Mouse (Mus musculus) 3134 (cell line): Measurements from ENCODE around the gene Slc25a47.
"Not testable (repeated sequence)": the region's sequence is repeated elsewhere in the genome, so short reads cannot be mapped to it uniquely, and the experiment has no call there.

Experiments used
- DNase-seq: peaks from one replicate; pipeline ENCODE4 v3.0.0-alpha.2; 2011; ENCODE audit warnings: low spot score; ENCODE audit not compliant: insufficient read length; ENCODE audit errors: extremely low read depth

The Slc25a47 gene

DNA sequence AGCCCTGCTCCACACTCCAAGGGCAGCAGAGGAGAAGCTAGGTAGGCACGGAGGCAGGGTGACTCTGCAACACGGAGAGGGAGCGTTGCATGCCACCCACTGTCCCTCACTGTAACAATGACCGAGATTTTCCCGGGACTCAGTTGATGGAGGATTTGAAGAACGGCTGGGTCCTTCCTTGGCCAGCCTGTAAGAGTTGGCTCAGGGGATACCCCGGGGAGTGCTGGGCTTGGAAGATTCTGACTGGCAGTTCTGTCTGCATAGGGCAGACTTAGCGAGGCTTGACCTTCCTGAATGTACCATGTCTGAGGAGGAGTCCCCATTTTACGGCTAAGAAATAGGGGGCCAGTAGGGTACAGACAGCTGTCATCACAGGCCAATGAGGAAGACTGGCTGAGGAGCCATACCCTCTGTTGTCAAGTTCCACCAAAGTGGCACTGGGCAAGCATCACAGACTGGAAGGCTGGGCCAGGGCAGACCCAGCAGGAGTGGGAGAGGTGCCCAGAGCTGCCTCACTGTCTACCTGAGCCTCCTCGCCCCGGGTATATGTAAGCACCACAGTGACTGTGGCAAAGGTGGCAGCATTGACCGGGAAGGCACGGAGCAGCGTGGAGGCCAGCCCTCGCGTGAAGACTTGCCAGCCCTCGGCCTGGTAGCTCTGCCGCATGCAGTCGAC is 9.4 kb upstream of the Slc25a47 start:
- DNase-seq: no peak

- no peak for DNase-seq
Measured at GRCm38 (mm10) chr12:108826958-108827535, 8.8 kb upstream of the Slc25a47 start.

- DNase-seq: no peak
Measured at GRCm38 (mm10) chr12:108827641-108828040, 8.2 kb upstream of the Slc25a47 start.

- no peak for DNase-seq
Measured at GRCm38 (mm10) chr12:108829636-108830035, 6.2 kb upstream of the Slc25a47 start.

DNA sequence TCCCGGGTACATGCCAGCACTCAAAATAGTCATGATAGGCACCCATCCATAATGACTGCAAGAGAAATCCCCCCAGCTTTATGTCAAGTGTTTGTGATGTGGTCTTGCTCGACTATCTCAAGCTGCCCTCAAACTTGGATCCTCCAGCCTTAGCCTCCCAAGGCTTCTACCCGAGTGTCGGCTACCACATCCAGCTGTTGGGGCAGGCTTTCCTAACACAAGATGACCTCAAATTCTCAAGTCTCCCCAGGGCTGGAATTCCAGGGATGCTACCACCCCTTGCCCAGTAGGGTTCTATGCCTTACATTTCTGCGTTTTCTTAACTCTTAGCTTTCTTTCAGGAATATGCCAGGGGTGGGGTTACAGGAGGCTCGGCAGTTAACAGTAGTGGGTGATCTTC is 5.5 kb upstream of the Slc25a47 start:
- DNase-seq: no peak

GRCm38 (mm10) chr12:108831966-108832643 is 3.7 kb upstream of the Slc25a47 start:
- DNase-seq: peak; percentile 84

- no peak for DNase-seq
Measured at GRCm38 (mm10) chr12:108832851-108833250, 3.0 kb upstream of the Slc25a47 start.

DNA sequence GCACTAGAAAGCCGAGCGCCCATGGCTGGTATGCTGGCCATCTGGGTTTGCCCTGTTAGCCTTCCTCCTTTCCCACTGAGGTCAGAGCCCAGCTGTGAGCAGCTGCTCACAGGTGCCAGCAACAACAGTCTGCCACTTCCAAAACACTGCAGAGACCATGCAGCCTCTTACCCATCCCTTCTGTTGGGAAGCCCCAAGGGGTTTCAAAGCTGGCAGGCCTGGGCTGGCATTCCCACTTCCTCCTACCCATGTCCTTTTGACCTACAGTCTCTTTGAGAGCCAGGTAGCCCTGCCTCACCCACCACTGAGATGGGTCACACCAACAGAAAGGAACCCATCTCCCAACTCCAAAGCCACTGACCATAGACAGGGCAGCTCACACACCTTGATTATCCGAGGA is 2.4 kb upstream of the Slc25a47 start:
- no peak for DNase-seq

GRCm38 (mm10) chr12:108834337-108834736 is 1.5 kb upstream of the Slc25a47 start:
- no peak for DNase-seq

DNA sequence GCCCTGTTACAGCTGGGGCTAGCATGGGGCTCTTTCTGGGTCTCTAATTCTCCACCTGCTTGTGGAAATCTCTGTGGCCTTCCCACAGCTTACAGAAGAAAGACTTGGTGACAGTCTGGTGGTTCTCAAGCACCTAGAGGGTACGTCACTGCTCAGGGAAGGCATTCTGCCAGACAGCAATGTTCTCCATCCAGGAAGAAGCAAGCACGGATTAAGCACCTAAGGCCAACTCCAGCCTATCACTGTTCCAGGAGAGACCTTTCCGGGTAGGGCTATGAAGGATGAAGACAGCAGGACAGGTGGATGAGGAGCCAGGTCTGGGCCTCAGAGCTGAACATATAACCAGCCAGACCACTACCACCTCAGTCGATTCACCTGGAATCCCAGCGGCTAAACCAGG is 1.1 kb upstream of the Slc25a47 start:
- DNase-seq: no peak

- DNase-seq: no peak
Measured at GRCm38 (mm10) chr12:108835208-108835839, 522 bp upstream of the Slc25a47 start.

GRCm38 (mm10) chr12:108836722-108837121 is 876 bp downstream of the Slc25a47 start:
- DNase-seq: no peak

DNA sequence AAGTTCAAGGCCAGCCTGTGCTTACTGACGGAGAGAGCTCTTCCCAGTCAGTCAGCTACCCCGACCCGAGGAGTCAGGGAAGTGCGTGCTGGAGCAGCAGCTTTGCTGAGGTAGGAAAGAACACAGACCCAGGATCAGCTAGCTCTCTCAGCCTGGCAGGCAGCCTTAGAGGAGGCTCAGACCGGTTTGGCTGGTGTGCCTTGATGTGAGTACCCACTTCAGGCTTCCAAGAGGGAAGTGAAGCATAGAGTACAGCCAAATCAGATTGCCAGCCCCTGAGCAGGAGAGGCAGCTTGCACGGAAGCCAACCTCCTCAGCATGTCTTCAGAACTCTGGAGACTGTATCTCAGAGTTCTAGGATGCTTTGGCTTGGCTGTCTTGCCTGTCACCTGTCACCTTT is 5.3 kb downstream of the Slc25a47 start:
- DNase-seq: no peak

GRCm38 (mm10) chr12:108842663-108843062 is 6.8 kb downstream of the Slc25a47 start:
- no peak for DNase-seq

DNA sequence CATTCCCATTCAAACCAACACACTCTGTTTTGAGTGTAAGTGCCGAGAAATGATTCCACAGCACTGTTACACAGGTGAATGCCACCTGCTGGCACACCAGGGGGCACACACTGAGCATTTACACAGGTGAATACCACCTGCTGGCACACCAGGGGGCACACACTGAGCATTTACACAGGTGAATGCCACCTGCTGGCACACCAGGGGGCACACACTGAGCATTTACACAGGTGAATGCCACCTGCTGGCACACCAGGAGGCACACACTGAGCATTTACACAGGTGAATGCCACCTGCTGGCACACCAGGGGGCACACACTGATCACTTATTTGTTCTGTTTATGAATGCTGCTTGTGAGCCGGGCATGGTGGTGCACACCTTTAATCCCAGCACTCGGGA is 12.2 kb downstream of the Slc25a47 start:
- not testable (repeated sequence) for DNase-seq

- DNase-seq: no peak
Measured at GRCm38 (mm10) chr12:108849488-108850022, 13.7 kb downstream of the Slc25a47 start.

DNA sequence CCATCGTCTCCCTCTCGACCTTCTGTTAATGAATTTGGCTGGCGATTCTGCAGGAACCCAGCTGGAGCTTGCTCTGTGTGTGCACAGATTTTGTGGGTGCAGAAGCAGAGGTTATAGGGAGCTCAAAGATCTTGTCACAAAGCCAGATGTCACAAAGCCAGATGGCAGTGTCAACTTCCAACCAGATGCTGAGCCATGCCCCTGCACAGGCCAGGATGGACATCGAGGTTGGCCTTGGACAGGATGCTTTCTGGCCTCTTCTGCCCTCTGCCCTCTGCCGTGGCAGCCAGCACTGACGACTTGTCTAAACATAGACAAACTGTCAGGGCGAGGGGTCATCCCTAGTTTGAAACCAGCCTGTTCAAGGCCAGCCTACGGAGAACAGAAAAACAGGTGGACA is 14.3 kb downstream of the Slc25a47 start:
- DNase-seq: no peak

DNA sequence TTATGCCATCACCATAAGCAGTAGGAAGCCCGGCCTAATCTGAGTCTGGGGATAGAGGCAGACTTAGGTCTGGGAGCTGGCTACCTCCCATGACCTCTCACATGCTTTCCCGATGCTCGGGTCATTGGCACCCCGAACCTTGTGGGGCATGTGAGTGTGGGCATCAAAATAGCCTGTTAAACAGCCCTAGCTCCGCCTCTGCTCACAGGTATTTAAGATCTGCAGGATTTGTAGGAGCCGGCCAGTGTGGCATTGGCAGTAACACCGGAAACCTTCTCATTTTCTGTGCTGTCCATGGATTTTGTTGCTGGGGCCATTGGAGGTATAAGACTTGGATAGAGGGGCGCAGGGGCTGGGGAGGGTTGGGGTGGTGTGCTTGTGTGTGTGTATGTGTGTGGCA is 15.0 kb downstream of the Slc25a47 start:
- no peak for DNase-seq

GRCm38 (mm10) chr12:108852822-108853221 is 17.0 kb downstream of the Slc25a47 start:
- no peak for DNase-seq

DNA sequence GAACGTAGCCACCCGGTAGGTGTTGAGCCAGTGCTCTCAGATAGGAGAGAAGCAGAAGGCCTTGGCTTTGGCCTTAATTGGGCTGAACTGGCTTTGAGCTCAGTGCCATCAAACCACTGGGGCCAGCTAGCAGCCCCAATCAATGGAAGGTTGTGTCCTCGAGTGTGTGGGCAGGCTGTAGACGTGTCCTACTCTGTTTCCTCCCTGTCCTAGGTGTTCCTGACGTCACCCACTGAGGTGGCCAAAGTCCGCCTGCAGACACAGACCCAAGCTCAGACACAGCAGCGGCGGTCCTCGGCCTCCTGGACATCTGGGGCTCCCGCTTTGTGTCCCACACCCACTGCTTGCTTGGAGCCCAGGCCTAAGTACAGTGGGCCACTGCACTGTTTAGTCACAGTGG is 19.2 kb downstream of the Slc25a47 start:
- DNase-seq: no peak

DNA sequence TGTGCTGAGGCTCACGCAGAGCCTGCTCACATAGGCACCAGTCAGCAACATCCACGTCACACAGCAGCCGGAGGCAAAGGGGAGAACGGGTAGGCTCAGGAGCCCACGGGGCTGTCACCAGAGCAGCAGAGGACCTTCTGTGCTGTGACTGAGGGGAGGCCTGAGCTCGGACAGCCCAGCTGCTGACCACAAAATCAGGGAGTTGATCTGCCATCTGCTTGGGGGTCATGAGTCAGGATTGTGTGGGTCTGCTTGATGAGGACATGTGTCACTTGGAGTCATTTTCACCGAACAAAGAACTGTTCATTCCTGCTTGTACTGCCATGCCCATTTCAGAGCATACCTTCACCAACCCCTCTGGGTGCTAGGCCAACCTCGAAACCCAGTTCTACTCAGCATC is 20.3 kb downstream of the Slc25a47 start:
- no peak for DNase-seq
